Mouse (Mus musculus): Measurements from ENCODE around the gene Scn2a.

- TF ChIP-seq USF1 (IDR thresholded peaks at IDR 0.05; ENCODE audit: low read depth, low read length): no peak
- no peak for TF ChIP-seq EP300 (IDR thresholded peaks at IDR 0.05; ENCODE audit: low read depth in 1 of 2, low read length in 2 of 2)
- TF ChIP-seq POLR2A (IDR thresholded peaks at IDR 0.05; ENCODE audit: control insufficient read depth in 1 of 2, insufficient read depth in 1 of 2, low read depth in 1 of 2, low read length in 2 of 2, poor library complexity in 1 of 2): no peak
- TF ChIP-seq NELFE (IDR thresholded peaks at IDR 0.05; ENCODE audit: low read depth, low read length): no peak
- no peak for TF ChIP-seq CTCF (IDR thresholded peaks at IDR 0.05 in 2 of 3, conservative IDR thresholded peaks at IDR 0.05 in 1 of 3; ENCODE audit: control insufficient read depth in 1 of 3, insufficient read depth in 1 of 3, low read depth in 2 of 3, low read length in 3 of 3, poor library complexity in 1 of 3, severe bottlenecking in 1 of 3)
These were observed 186.0 kb downstream of the Scn2a start for GRCm38 (mm10) chr2:65806556-65806955.

Data from MEL (cell line).